25 mouse cellular contexts compared by ENCODE assay signal in genomic region chr12:11831292-11831691, GRCm38 (mm10).
DNase-seq lines count a peak whose midpoint lies in the region; ATAC-seq and TF ChIP-seq lines count a peak whose summit lies in the region.
"Had no signal": no experiment of that assay in that cellular context is flagged by ENCODE, and none has a peak within 500 bp of the region (broad histone marks: within the 10 kb centered on the region; RNA-seq: fewer than 3 reads in every experiment).

No protein-coding gene starts in this region.

- no peaks in the 10 kb centered on the region for H3K4me1 ChIP-seq in neural tube, embryonic 14.5 days (ENCODE audit: control insufficient read depth, insufficient read depth, low read length)
- 0 out of 2 replicates have a peak, but pooled peaks cover 2% of the 10 kb centered on the region for H3K4me1 ChIP-seq in neural tube, embryonic 15.5 days
- H3K4me1 ChIP-seq in midbrain, embryonic 13.5 days (replicated peaks) = 0 out of 2 replicates have a peak, but pooled peaks cover 3% of the 10 kb centered on the region
- no peaks in the 10 kb centered on the region for H3K4me1 ChIP-seq in heart, adult 2 months (ENCODE audit: control insufficient read depth, insufficient read depth, low read length)
- H3K4me1 ChIP-seq: embryonic facial prominence, embryonic 10.5 days; embryonic facial prominence, embryonic 15.5 days; forebrain, embryonic 13.5 days; kidney, embryonic 15.5 days; limb, embryonic 12.5 days; liver, embryonic 15.5 days had no signal

- WGBS in neural tube, embryonic 14.5 days = 64% methylated on average over 5 of the region's 5 CpGs
- WGBS in neural tube, embryonic 15.5 days = 61% methylated on average over 5 of the region's 5 CpGs
- 58% methylated on average over 5 of the region's 5 CpGs for WGBS in midbrain, embryonic 13.5 days
- 58% methylated on average over 5 of the region's 5 CpGs for WGBS in heart, adult 2 months

- H3K27me3 ChIP-seq in neural tube, embryonic 14.5 days (ENCODE audit: control insufficient read depth, insufficient read depth, low read length) = no peaks in the 10 kb centered on the region
- H3K27me3 ChIP-seq in neural tube, embryonic 15.5 days (replicated peaks) = no peaks in the 10 kb centered on the region
- H3K27me3 ChIP-seq in midbrain, embryonic 13.5 days = no peaks in the 10 kb centered on the region
- no peaks in the 10 kb centered on the region for H3K27me3 ChIP-seq in heart, adult 2 months (ENCODE audit: control insufficient read depth, insufficient read depth, low read length)
- H3K27me3 ChIP-seq: embryonic facial prominence, embryonic 15.5 days; forebrain, embryonic 13.5 days; kidney, embryonic 15.5 days; limb, embryonic 12.5 days; liver, embryonic 15.5 days; neural tube, embryonic 13.5 days had no signal

- no peak for TF ChIP-seq CTCF in heart, adult 2 months (IDR thresholded peaks at IDR 0.05)

- DNase-seq in frontal cortex, adult 2 months (ENCODE audit: extremely low spot score in 1 of 2, low spot score in 1 of 2) = no peak
- DNase-seq in heart, adult 2 months = no peak
- DNase-seq in gastrocnemius, postnatal 10 days = no peak
- no peak for DNase-seq in ovary, postnatal 36 days (ENCODE audit: low spot score)
- DNase-seq: adrenal gland, postnatal 14 days; cerebellum, adult 18-20 months; heart, postnatal 14 days; kidney, adult 18-20 months; kidney, postnatal 25 days; lung, embryonic 14.5 days; lung, postnatal 14 days; right cerebral cortex, adult 18-20 months; spleen, adult 18-20 months; thymus, postnatal 25 days had no signal

- peak; percentile 77 for ATAC-seq in frontal cortex, adult (ENCODE audit: low TSS enrichment)
- peak; percentile 17; the same call in 1 of the 2 replicates for ATAC-seq in neural tube, embryonic 14.5 days (ENCODE audit: low read depth)
- no peak for ATAC-seq in neural tube, embryonic 15.5 days (ENCODE audit: low FRiP score)
- peak; percentile 56; the same call in 1 of the 2 replicates for ATAC-seq in midbrain, embryonic 13.5 days
- ATAC-seq: forebrain, embryonic 13.5 days had no signal

- no peak overlapping the region for H3K9ac ChIP-seq in neural tube, embryonic 14.5 days (replicated peaks; ENCODE audit: low read depth, low read length)
- no peak overlapping the region for H3K9ac ChIP-seq in neural tube, embryonic 15.5 days (replicated peaks)
- no peak overlapping the region for H3K9ac ChIP-seq in midbrain, embryonic 13.5 days (replicated peaks)
- no peak overlapping the region for H3K9ac ChIP-seq in heart, adult 2 months (ENCODE audit: low read depth, low read length)
- H3K9ac ChIP-seq: embryonic facial prominence, embryonic 15.5 days; forebrain, embryonic 13.5 days; kidney, embryonic 15.5 days; limb, embryonic 12.5 days; liver, embryonic 15.5 days; lung, embryonic 14.5 days; neural tube, embryonic 13.5 days had no signal

- no peaks in the 10 kb centered on the region for H3K36me3 ChIP-seq in neural tube, embryonic 14.5 days (ENCODE audit: control insufficient read depth, insufficient read depth, low read length)
- no peaks in the 10 kb centered on the region for H3K36me3 ChIP-seq in neural tube, embryonic 15.5 days
- no peaks in the 10 kb centered on the region for H3K36me3 ChIP-seq in midbrain, embryonic 13.5 days
- H3K36me3 ChIP-seq in heart, adult 2 months (ENCODE audit: control insufficient read depth, insufficient read depth, low read length) = no peaks in the 10 kb centered on the region
- H3K36me3 ChIP-seq: embryonic facial prominence, embryonic 10.5 days; embryonic facial prominence, embryonic 15.5 days; kidney, embryonic 15.5 days; limb, embryonic 12.5 days; liver, embryonic 15.5 days; neural tube, embryonic 13.5 days had no signal

- no peak for TF ChIP-seq POLR2A in heart, adult 2 months (IDR thresholded peaks at IDR 0.05; ENCODE audit: insufficient read depth, low read depth, low read length)

- no peak overlapping the region for H3K4me3 ChIP-seq in neural tube, embryonic 14.5 days (ENCODE audit: low read depth, low read length)
- no peak overlapping the region for H3K4me3 ChIP-seq in neural tube, embryonic 15.5 days (replicated peaks)
- no peak overlapping the region for H3K4me3 ChIP-seq in midbrain, embryonic 13.5 days (replicated peaks)
- no peak overlapping the region for H3K4me3 ChIP-seq in heart, adult 2 months
- H3K4me3 ChIP-seq: embryonic facial prominence, embryonic 10.5 days; embryonic facial prominence, embryonic 15.5 days; forebrain, embryonic 13.5 days; kidney, embryonic 15.5 days; limb, embryonic 12.5 days; liver, embryonic 15.5 days; neural tube, embryonic 13.5 days had no signal

- intact Hi-C loops in heart, adult 2 months (cut with DNase I) = no loop called here

- no peaks in the 10 kb centered on the region for H3K79me2 ChIP-seq in heart, adult 2 months (replicated peaks; ENCODE audit: control insufficient read depth, insufficient read depth, low read length)

- H3K9me3 ChIP-seq in neural tube, embryonic 14.5 days (ENCODE audit: control insufficient read depth, low read length) = no peaks in the 10 kb centered on the region
- H3K9me3 ChIP-seq in neural tube, embryonic 15.5 days (replicated peaks) = no peaks in the 10 kb centered on the region
- no peaks in the 10 kb centered on the region for H3K9me3 ChIP-seq in midbrain, embryonic 13.5 days
- H3K9me3 ChIP-seq: embryonic facial prominence, embryonic 10.5 days; embryonic facial prominence, embryonic 15.5 days; forebrain, embryonic 13.5 days; kidney, embryonic 15.5 days; limb, embryonic 12.5 days; liver, embryonic 15.5 days; neural tube, embryonic 13.5 days had no signal

- no peak overlapping the region for H3K4me2 ChIP-seq in neural tube, embryonic 14.5 days (ENCODE audit: low read depth, low read length)
- H3K4me2 ChIP-seq in neural tube, embryonic 15.5 days = no peak overlapping the region
- no peak overlapping the region for H3K4me2 ChIP-seq in midbrain, embryonic 13.5 days (replicated peaks)
- H3K4me2 ChIP-seq: embryonic facial prominence, embryonic 15.5 days; forebrain, embryonic 13.5 days; kidney, embryonic 15.5 days; limb, embryonic 12.5 days; liver, embryonic 15.5 days; lung, embryonic 14.5 days; neural tube, embryonic 13.5 days had no signal

- TF ChIP-seq EP300 in heart, adult 2 months (IDR thresholded peaks at IDR 0.05; ENCODE audit: insufficient read depth, low read depth, low read length) = no peak

- H3K27ac ChIP-seq in neural tube, embryonic 14.5 days (ENCODE audit: low read depth, low read length) = no peak overlapping the region
- H3K27ac ChIP-seq in neural tube, embryonic 15.5 days (replicated peaks) = no peak overlapping the region
- H3K27ac ChIP-seq in midbrain, embryonic 13.5 days = no peak overlapping the region
- H3K27ac ChIP-seq in heart, adult 2 months = no peak overlapping the region
- H3K27ac ChIP-seq: embryonic facial prominence, embryonic 10.5 days; embryonic facial prominence, embryonic 15.5 days; forebrain, embryonic 13.5 days; kidney, embryonic 15.5 days; limb, embryonic 12.5 days; liver, embryonic 15.5 days; neural tube, embryonic 13.5 days had no signal
